Mouse (Mus musculus): ENCODE measurements around the gene Gprin2. TPM values are rescaled to one million over a fixed set of nuclear protein-coding genes. Genes with fewer than 3 reads are reported as not detected.

The Gprin2 gene
- polyA plus RNA-seq (2012; rRNA removed; ENCODE audit: low replicate concordance) = 0.01 and 0.02 TPM in 2 replicates

DNA sequence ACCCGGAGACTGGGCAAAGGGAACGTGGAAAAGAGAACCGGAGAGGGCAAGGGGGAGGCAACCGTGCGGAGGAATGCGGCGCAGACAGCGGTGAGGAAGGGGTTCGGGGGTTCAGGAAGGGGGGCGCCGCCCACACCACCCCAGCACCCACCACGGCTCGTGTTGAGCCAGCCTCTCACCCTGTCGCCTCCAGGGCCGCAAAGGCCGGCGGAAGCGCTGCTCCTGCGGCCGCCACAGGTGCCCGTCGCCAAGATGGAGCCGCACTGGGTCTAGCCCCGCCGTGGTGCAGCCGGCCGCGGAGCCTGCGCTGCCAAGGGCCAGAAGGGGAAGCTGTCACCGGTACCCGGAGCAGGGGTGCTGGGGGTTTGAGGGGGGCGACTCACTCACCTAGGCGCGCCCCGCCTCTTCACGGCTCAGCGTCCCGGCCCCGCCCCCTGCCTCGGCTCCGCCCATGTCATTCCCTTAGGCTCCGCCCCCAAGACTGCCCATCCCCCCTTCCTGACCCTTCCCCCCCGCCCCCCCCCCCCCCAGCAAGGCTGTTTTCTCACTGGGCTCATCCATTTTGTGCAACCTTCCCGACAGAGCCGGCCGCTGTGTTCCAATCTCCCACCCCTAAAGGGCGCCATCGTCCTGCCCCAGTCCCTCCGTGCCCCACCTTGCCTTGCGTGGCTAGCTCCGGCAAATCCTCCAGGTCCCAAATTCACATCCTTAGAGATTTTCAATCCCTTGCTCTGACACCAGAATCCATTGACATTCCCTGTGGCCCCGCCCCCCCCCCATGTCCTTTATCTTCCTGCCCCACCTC is at the start of gene Gprin2:
Gprin2 (minus strand) TSS at position 423 of the 805 bp plus-strand sequence.

DNA sequence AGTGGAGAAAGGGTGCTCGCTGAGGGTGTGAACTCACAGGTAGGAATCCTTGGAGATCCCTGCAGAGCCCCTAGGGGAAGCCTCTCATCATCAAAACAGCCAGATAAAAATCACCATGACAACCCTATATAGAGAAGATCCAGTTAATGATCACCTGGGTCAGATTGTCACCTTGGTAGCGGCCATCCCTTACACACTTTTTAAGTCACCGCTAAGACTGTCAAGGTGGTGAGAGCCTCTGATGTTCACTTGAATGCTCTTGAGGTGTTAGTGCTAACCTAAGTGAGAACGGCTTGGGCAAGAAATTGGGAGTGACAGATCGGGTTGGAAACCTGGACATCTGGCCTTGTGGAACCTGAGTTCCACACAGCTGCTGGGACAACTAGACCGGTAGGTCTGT is 17.8 kb upstream of the Gprin2 start, which contains the start of gene Syt15:
Syt15 (plus strand) TSS at position 301 of the 400 bp plus-strand sequence.

GRCm38 (mm10) chr14:34152342-34152741 is 49.1 kb downstream of the Gprin2 start, which contains the start of gene Npy4r:
Npy4r (minus strand) TSS chr14:34152489.

Other genes starting within 250 kb of the Gprin2 start
- gene Rbp3, start 247.7 kb downstream of the Gprin2 start, polyA plus RNA-seq (2012; rRNA removed; ENCODE audit: low replicate concordance) = 0.02 TPM in 1 of 2 replicates, not detected in the other
- not detected in 2 replicates for gene Zfp488, start 222.9 kb downstream of the Gprin2 start, polyA plus RNA-seq (2012; rRNA removed; ENCODE audit: low replicate concordance)
- not detected in 2 replicates for gene Gm30083, start 186.5 kb downstream of the Gprin2 start, polyA plus RNA-seq (2012; rRNA removed; ENCODE audit: low replicate concordance)
- gene Gm5460, start 184.9 kb downstream of the Gprin2 start, polyA plus RNA-seq (2012; rRNA removed; ENCODE audit: low replicate concordance) = not detected in 2 replicates
- gene Antxrl, start 148.9 kb downstream of the Gprin2 start, polyA plus RNA-seq (2012; rRNA removed; ENCODE audit: low replicate concordance) = not detected in 2 replicates
- 0.39 and 0.54 TPM in 2 replicates for gene Anxa8, start 115.7 kb downstream of the Gprin2 start, polyA plus RNA-seq (2012; rRNA removed; ENCODE audit: low replicate concordance)
- not detected in 2 replicates for gene A630023A22Rik, start 98.9 kb downstream of the Gprin2 start, polyA plus RNA-seq (2012; rRNA removed; ENCODE audit: low replicate concordance)
- gene Npy4r, start 49.2 kb downstream of the Gprin2 start, polyA plus RNA-seq (2012; rRNA removed; ENCODE audit: low replicate concordance) = 0.02 and 0.47 TPM in 2 replicates
- gene Syt15, start 17.9 kb upstream of the Gprin2 start, polyA plus RNA-seq (2012; rRNA removed; ENCODE audit: low replicate concordance) = 1.2 and 1.5 TPM in 2 replicates
- gene Shld2, start 108.8 kb upstream of the Gprin2 start, polyA plus RNA-seq (2012; rRNA removed; ENCODE audit: low replicate concordance) = 0.27 and 0.75 TPM in 2 replicates
- gene Glud1, start 109.1 kb upstream of the Gprin2 start, polyA plus RNA-seq (2012; rRNA removed; ENCODE audit: low replicate concordance) = 83.6 and 224 TPM in 2 replicates
- 0.58 TPM in 1 of 2 replicates, not detected in the other for gene Fam25c, start 153.8 kb upstream of the Gprin2 start, polyA plus RNA-seq (2012; rRNA removed; ENCODE audit: low replicate concordance)
- gene Sncg, start 173.1 kb upstream of the Gprin2 start, polyA plus RNA-seq (2012; rRNA removed; ENCODE audit: low replicate concordance) = 4.6 and 9.0 TPM in 2 replicates
- 2.6 and 3.8 TPM in 2 replicates for gene Mmrn2, start 173.8 kb upstream of the Gprin2 start, polyA plus RNA-seq (2012; rRNA removed; ENCODE audit: low replicate concordance)

Measured in duodenum, adult 2 months (tissue).